Mouse (Mus musculus) heart, adult 9 months (tissue): ENCODE data around the gene Serinc5.

ENCODE experiments used
- DNase-seq, 2 experiments: peaks; one replicate each; pipeline ENCODE4 v3.0.0; 2022; ENCODE audit warnings: low spot score in 2 of 2

The Serinc5 gene

GRCm38 (mm10) chr13:92704189-92704588, 93.3 kb downstream of the Serinc5 start:
- DNase-seq = no peak

- DNase-seq = no peak
Observed at GRCm38 (mm10) chr13:92705016-92705535, 94.2 kb downstream of the Serinc5 start.

DNA sequence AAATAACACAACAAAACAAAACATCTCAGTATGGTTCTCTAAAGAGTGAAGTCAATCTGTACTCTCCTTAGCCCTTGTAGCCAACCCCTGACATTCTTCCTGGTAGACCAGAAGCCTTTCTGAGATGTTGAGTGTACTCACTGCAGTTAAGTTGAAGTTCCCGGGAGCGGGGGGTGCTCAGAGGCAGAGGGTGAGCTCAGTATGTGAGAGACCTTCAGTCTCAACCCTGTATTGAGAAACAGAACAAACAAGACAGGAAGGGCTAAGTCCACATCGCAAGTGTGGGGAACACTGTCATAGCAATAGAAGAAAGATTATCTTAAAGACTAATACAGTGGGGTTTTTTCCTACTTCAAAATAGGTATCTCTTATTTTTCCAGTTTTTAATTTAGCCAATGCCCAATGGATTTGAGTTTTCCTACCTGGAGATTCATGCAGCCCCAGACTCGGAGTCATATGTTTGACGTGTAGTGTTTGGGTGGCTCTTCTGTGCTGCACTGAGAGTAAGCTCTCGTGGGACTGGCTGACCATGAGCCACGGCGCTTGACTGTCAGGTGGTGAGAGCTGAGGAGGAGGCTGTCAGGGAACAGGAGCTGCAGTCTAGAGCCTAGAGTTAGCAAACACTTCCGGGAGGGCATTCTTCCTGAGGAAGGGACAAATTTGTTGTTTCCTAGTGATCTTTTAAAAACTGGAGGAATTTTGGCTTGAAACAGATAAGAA, 95.6 kb downstream of the Serinc5 start:
- DNase-seq = no peak

- no peak for DNase-seq
Observed at GRCm38 (mm10) chr13:92707941-92708340, 97.0 kb downstream of the Serinc5 start.

DNA sequence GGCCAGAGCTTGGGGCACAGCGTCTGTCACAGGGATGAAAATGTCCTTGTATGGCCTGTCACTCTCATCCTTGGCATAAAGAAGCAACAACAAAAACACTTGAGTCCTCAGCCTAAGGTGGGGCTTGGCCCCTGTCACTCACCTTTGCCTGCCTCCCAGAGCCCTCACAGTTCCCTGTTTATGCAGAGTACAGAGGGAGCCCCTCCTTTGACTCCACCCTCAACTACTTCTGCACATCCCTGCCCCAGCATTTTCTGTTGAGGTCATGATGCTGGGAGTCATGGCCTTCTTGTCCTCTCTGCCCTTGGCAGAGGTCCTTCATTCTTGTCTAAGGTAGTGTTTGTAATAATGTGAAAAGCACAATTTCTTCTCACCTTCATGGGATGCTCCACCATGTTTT, 97.6 kb downstream of the Serinc5 start:
- no peak for DNase-seq

DNA sequence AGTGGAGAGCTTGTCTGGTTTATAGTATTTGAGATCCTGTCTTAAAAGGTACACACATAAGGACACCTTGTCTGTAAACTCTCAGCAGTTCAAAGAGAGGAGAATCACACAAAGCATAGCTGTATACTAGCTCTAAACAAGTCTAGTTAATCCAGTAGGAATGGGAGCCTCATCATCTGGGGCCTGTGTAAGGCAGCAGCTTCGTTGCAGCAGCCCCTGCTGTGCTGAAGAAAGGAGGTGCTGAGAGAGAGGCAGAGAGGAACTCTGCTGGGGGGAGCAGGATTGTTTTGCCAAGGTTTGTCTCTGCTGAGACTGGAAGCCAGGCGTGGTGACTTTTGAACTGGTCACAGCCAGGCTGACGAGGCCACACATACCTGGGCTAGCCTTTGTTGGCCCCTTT, 98.6 kb downstream of the Serinc5 start:
- DNase-seq = no peak

DNA sequence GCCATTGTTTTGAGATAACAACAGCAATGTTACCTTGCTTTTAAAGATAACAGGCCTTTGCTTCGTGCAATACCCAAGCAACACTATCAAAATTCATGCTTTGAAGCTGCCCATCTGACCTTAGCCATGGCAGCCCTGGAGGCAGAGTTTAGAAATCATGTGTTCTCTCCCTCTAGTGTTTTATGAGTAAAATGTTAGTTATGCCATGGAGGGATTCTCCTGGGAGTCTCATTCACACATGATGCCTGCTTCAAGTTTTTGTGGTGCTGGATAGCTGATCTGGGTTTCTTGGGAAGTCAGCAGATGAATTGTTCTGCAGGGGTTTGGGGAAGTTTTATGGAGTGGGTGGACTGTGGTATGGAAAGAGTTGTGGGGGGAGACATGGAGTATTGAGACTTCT, 99.5 kb downstream of the Serinc5 start:
- no peak for DNase-seq

DNA sequence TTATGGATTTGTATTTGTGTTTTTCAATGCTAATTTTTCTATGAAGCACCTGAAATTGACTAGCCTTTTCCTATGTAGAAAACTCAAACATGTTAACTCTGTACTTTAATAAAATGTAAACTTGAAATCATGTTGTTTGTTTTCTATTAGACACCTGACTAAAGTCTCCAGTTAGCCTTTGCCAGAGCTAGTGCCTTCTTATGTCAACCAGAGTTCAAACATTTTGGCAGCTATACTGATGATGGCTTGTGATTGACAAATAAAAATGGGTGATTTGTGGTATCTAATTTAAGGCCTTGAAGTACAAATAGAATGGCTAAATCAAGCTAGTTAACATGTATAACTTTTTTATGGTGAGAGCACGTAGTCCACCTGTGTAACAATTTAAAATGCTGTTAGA, 100.9 kb downstream of the Serinc5 start:
- DNase-seq = no peak

GRCm38 (mm10) chr13:92712619-92713018, 101.7 kb downstream of the Serinc5 start:
- no peak for DNase-seq

DNA sequence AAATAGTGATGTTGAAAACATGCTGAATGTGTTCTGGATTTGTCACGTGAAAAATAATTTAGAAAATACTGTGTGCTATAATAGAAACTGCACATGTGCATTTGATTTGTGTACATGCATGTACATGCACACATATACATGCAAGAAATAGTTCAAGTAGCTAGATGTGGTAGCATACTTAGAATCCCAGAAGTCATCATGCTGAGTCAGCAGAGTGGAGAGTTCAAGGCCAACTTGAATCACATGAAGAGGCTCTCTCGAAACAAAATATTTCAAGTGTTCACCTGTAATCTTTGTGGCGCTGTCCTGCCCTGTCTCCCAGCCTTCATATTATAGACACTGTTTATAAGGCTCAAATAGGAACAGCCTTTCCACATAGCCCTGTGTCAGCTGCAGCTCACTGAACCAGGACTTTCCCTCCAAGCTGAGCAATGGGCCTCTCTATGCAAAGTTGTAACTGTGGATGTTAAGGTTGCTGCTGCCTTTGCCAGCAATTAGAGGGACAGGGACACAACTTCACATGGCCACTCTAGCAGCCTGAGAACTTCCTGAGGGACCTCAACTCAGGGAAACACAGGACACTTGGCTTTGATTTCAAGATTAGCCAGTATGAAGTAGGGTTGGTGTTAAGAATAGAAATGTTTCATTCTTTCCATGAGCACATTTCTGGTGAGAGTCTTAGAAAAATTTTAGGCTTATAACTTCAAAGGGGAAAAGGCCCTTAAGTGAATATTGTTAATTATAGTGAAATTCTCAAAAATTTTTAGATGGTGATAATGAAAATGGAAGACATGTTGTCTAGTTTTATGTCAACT, 107.2 kb downstream of the Serinc5 start:
- no peak for DNase-seq

GRCm38 (mm10) chr13:92721006-92721405, 110.1 kb downstream of the Serinc5 start:
- no peak for DNase-seq

- DNase-seq = no peak
Observed at GRCm38 (mm10) chr13:92722389-92722788, 111.5 kb downstream of the Serinc5 start.

GRCm38 (mm10) chr13:92729811-92730210, 118.9 kb downstream of the Serinc5 start:
- DNase-seq = peak; percentile 8 to 17

- DNase-seq = peak in 1 of 2 experiments; percentile 35
Observed at GRCm38 (mm10) chr13:92731811-92732210, 120.9 kb downstream of the Serinc5 start.

DNA sequence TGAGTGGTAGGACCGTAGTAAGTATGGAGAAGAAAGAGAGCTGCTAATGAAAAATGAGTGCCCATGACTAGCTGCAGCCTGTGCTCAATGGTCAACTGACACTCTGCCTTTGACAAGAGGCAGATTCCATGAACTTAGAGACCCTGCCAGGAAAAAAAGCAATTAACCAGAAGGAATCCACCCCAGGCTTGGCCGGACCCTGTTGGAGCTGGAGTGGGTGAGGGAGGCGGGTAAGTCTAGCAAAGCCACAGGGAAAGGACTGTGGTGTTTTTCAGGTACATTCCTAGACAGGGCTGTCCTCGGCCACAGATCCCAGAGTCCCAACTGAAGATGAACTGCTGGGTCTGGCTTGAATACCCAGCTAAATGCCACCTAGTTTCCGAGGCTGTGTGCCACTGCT, 121.9 kb downstream of the Serinc5 start:
- DNase-seq = no peak

DNA sequence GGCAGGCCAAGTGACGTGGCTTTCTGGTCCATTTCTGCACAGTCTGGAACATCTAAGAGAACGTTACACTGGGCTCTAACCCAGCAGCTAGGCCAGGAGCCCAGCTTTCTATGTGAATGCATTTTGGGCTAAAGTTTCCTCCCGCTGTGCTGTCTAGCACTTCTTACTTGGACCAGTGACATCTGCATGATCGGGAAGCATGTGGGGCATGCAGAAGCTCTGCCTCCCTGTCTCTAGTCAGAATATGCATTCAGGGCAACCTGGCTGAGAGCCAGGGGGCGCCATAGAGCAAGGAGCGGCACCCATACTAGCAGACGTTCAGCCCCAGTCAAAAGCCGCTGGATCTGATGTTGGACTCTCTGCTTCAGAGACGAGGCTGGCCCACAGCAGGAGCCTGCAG, 122.4 kb downstream of the Serinc5 start:
- DNase-seq = no peak

- DNase-seq = no peak
Observed at GRCm38 (mm10) chr13:92733741-92734140, 122.8 kb downstream of the Serinc5 start.

DNA sequence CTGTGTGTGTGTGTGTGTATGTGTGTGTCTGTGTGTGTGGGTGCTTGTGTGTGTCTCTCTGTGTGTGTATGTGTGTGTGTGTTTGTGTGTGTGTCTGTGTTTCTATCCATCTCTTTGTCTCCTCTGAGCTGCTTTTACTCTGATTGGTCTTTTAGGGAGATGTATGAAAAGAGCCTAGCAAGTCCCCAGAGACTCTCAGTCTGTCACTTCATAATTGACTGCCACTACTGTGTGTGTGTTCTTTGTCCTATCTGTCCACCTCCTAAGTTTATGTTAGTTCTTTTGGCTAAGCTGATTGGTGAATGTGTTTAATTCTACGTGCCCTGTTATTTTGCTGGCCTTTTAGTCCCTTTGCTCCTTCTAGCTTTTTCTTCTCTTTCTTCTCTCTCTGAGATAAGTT, 124.8 kb downstream of the Serinc5 start:
- no peak for DNase-seq

- DNase-seq = no peak
Observed at GRCm38 (mm10) chr13:92736516-92737300, 125.8 kb downstream of the Serinc5 start.

GRCm38 (mm10) chr13:92738821-92739220, 127.9 kb downstream of the Serinc5 start:
- no peak for DNase-seq

GRCm38 (mm10) chr13:92739858-92740257, 129.0 kb downstream of the Serinc5 start:
- no peak for DNase-seq

- DNase-seq = peak in 1 of 2 experiments; percentile 35
Observed at GRCm38 (mm10) chr13:92740671-92741270, 129.9 kb downstream of the Serinc5 start.
